Mouse (Mus musculus): ENCODE measurements around the gene Tex48. TPM values are rescaled to one million over a fixed set of nuclear protein-coding genes. Genes with fewer than 3 reads are reported as not detected.

Tex48 gene
- polyA plus RNA-seq, 1 experiment from 2014 or later: not detected

- H3K4me2 ChIP-seq (ENCODE audit: low read depth, low read length, severe bottlenecking): no peak overlapping the region
- H3K36me3 ChIP-seq (ENCODE audit: control insufficient read depth, insufficient read depth, low read length): no peaks in the 10 kb centered on the region
- H3K9ac ChIP-seq (ENCODE audit: low read length): no peak overlapping the region
- no peaks in the 10 kb centered on the region for H3K9me3 ChIP-seq (ENCODE audit: control insufficient read depth, low read length)
- DNase-seq (ENCODE audit: low spot score) (no peak), ATAC-seq (replicated peaks; ENCODE audit: low FRiP score) (no peak)
- H3K27ac ChIP-seq (ENCODE audit: low read depth, low read length): no peak overlapping the region
- no peaks in the 10 kb centered on the region for H3K27me3 ChIP-seq (ENCODE audit: control insufficient read depth, insufficient read depth, low read length)
- no peak overlapping the region for H3K4me3 ChIP-seq (ENCODE audit: low read depth, low read length)
- WGBS: 90% methylated on average over 4 of the region's 4 CpGs
- peaks cover 5% of the 10 kb centered on the region for H3K4me1 ChIP-seq (replicated peaks; ENCODE audit: control insufficient read depth, insufficient read depth, low read length)
Measured at GRCm38 (mm10) chr4:63562742-63563141, 59.5 kb downstream of the Tex48 start.

- ATAC-seq (replicated peaks; ENCODE audit: low FRiP score): no peak
- Histone ChIP-seq H3K36me3 (ENCODE audit: control insufficient read depth, insufficient read depth, low read length) (no peaks in the 10 kb centered on the region), H3K4me2 (ENCODE audit: low read depth, low read length, severe bottlenecking) (no peak overlapping the region), H3K9me3 (ENCODE audit: control insufficient read depth, low read length) (no peaks in the 10 kb centered on the region), H3K27ac (ENCODE audit: low read depth, low read length) (no peak overlapping the region), H3K9ac (ENCODE audit: low read length) (no peak overlapping the region), H3K4me3 (ENCODE audit: low read depth, low read length) (no peak overlapping the region), H3K27me3 (ENCODE audit: control insufficient read depth, insufficient read depth, low read length) (no peaks in the 10 kb centered on the region), H3K4me1 (replicated peaks; ENCODE audit: control insufficient read depth, insufficient read depth, low read length) (peaks cover 10% of the 10 kb centered on the region)
- DNase-seq (ENCODE audit: low spot score): no peak
- WGBS: 85% methylated on average over 7 of the region's 7 CpGs
Measured at GRCm38 (mm10) chr4:63561861-63562675, 60.2 kb downstream of the Tex48 start.

GRCm38 (mm10) chr4:63560079-63560478, 62.1 kb downstream of the Tex48 start:
- H3K36me3 ChIP-seq (ENCODE audit: control insufficient read depth, insufficient read depth, low read length): no peaks in the 10 kb centered on the region
- H3K9me3 ChIP-seq (ENCODE audit: control insufficient read depth, low read length): no peaks in the 10 kb centered on the region
- no peak overlapping the region for H3K27ac ChIP-seq (ENCODE audit: low read depth, low read length)
- H3K27me3 ChIP-seq (ENCODE audit: control insufficient read depth, insufficient read depth, low read length): no peaks in the 10 kb centered on the region
- no peak overlapping the region for H3K4me3 ChIP-seq (ENCODE audit: low read depth, low read length)
- no peak overlapping the region for H3K4me2 ChIP-seq (ENCODE audit: low read depth, low read length, severe bottlenecking)
- peaks cover 10% of the 10 kb centered on the region for H3K4me1 ChIP-seq (replicated peaks; ENCODE audit: control insufficient read depth, insufficient read depth, low read length)
- WGBS: 54% methylated on average over 8 of the region's 8 CpGs
- ATAC-seq (replicated peaks; ENCODE audit: low FRiP score) (no peak), DNase-seq (ENCODE audit: low spot score) (no peak)
- H3K9ac ChIP-seq (ENCODE audit: low read length): no peak overlapping the region

GRCm38 (mm10) chr4:63559127-63559697, 63.0 kb downstream of the Tex48 start:
- H3K4me1 ChIP-seq (replicated peaks; ENCODE audit: control insufficient read depth, insufficient read depth, low read length): peaks cover 10% of the 10 kb centered on the region
- H3K4me2 ChIP-seq (ENCODE audit: low read depth, low read length, severe bottlenecking): peak overlapping the region; percentile 88
- 0 out of 2 replicates have a peak, but pooled peaks have one; percentile 13 for ATAC-seq (replicated peaks; ENCODE audit: low FRiP score)
- 41% methylated on average over 9 of the region's 9 CpGs for WGBS
- H3K4me3 ChIP-seq (ENCODE audit: low read depth, low read length): peak overlapping the region; percentile 61
- no peaks in the 10 kb centered on the region for H3K9me3 ChIP-seq (ENCODE audit: control insufficient read depth, low read length)
- peak overlapping the region; percentile 87 for H3K9ac ChIP-seq (ENCODE audit: low read length)
- H3K27ac ChIP-seq (ENCODE audit: low read depth, low read length): no peak overlapping the region
- H3K36me3 ChIP-seq (ENCODE audit: control insufficient read depth, insufficient read depth, low read length): no peaks in the 10 kb centered on the region
- H3K27me3 ChIP-seq (ENCODE audit: control insufficient read depth, insufficient read depth, low read length): no peaks in the 10 kb centered on the region
- DNase-seq (ENCODE audit: low spot score): no peak

GRCm38 (mm10) chr4:63558407-63559081, 63.7 kb downstream of the Tex48 start, which contains the start of gene Tmem268:
TSS of gene Tmem268 (plus strand) at chr4:63558781.
- under 1% methylated on average over 75 of the region's 81 CpGs for WGBS
- no peak within 1 kb of the TSS for H3K27ac ChIP-seq (ENCODE audit: low read depth, low read length)
- H3K9me3 ChIP-seq (ENCODE audit: control insufficient read depth, low read length): no peaks in the 10 kb centered on the region
- H3K4me3 ChIP-seq (ENCODE audit: low read depth, low read length): peak within 1 kb of the TSS; percentile 61
- H3K9ac ChIP-seq (ENCODE audit: low read length): peak within 1 kb of the TSS; percentile 87
- no peaks in the 10 kb centered on the region for H3K27me3 ChIP-seq (ENCODE audit: control insufficient read depth, insufficient read depth, low read length)
- peak; percentile 86 for DNase-seq (ENCODE audit: low spot score)
- H3K36me3 ChIP-seq (ENCODE audit: control insufficient read depth, insufficient read depth, low read length): no peaks in the 10 kb centered on the region
- peak within 1 kb of the TSS; percentile 88 for H3K4me2 ChIP-seq (ENCODE audit: low read depth, low read length, severe bottlenecking)
- H3K4me1 ChIP-seq (replicated peaks; ENCODE audit: control insufficient read depth, insufficient read depth, low read length): peaks cover 10% of the 10 kb centered on the region
- peak; percentile 85 for ATAC-seq (replicated peaks; ENCODE audit: low FRiP score)

GRCm38 (mm10) chr4:63557124-63558059, 64.8 kb downstream of the Tex48 start:
- ATAC-seq (replicated peaks; ENCODE audit: low FRiP score) (no peak; the same call in 1 of the 2 replicates), DNase-seq (ENCODE audit: low spot score) (no peak)
- H3K4me2 ChIP-seq (ENCODE audit: low read depth, low read length, severe bottlenecking): peak overlapping the region; percentile 88; the same call in 1 of the 2 replicates
- no peaks in the 10 kb centered on the region for H3K9me3 ChIP-seq (ENCODE audit: control insufficient read depth, low read length)
- H3K36me3 ChIP-seq (ENCODE audit: control insufficient read depth, insufficient read depth, low read length): peaks cover 3% of the 10 kb centered on the region; the same call in 1 of the 2 replicates
- H3K27ac ChIP-seq (ENCODE audit: low read depth, low read length): no peak overlapping the region
- H3K4me3 ChIP-seq (ENCODE audit: low read depth, low read length): no peak overlapping the region
- peaks cover 10% of the 10 kb centered on the region for H3K4me1 ChIP-seq (replicated peaks; ENCODE audit: control insufficient read depth, insufficient read depth, low read length)
- H3K27me3 ChIP-seq (ENCODE audit: control insufficient read depth, insufficient read depth, low read length): no peaks in the 10 kb centered on the region
- peak overlapping the region; percentile 87; the same call in 1 of the 2 replicates for H3K9ac ChIP-seq (ENCODE audit: low read length)
- 23% methylated on average over 16 of the region's 16 CpGs for WGBS
